Mouse (Mus musculus) stomach, embryonic 16.5 days (tissue): ENCODE results near the gene Pjvk. TPM values are rescaled to one million over a fixed set of nuclear protein-coding genes. Genes with fewer than 3 reads are reported as not detected.

ENCODE experiments used
- ATAC-seq: fragments of 200-750 bp; cut with Nextera tagmentation; 2 replicates; pipeline ENCODE4 v1.8.0; 2017; ENCODE audit warnings: moderate number of reproducible peaks, moderate TSS enrichment; ENCODE audit not compliant: insufficient read depth, low FRiP score
- H3K27ac ChIP-seq: fragments of 300-500 bp; sonication (generic); 2 replicates; pipeline ENCODE4 v1.5.1; 2014; ENCODE audit warnings: low read length
- H3K27me3 ChIP-seq: fragments of 300-500 bp; sonication (generic); 2 replicates; pipeline ENCODE4 v1.6.1; 2014; ENCODE audit warnings: low read length, control low read depth, mixed read lengths; ENCODE audit not compliant: control insufficient read depth, insufficient read depth
- H3K36me3 ChIP-seq: fragments of 300-500 bp; sonication (generic); 2 replicates; pipeline ENCODE4 v1.6.1; 2014; ENCODE audit warnings: low read length; ENCODE audit not compliant: control insufficient read depth, insufficient read depth
- H3K4me1 ChIP-seq: fragments of 300-500 bp; sonication (generic); 2 replicates; pipeline ENCODE4 v1.6.1; 2014; ENCODE audit warnings: low read length, control low read depth, mixed read lengths; ENCODE audit not compliant: control insufficient read depth, insufficient read depth
- H3K4me2 ChIP-seq: fragments of 300-500 bp; sonication (generic); 2 replicates; pipeline ENCODE4 v1.6.1; 2014; ENCODE audit warnings: low read depth, low read length, mixed read lengths
- H3K4me3 ChIP-seq: fragments of 300-500 bp; sonication (generic); replicated peaks from 2 replicates; pipeline ENCODE4 v1.5.1; 2014; ENCODE audit warnings: mild to moderate bottlenecking, low read length
- H3K9ac ChIP-seq: fragments of 300-500 bp; sonication (generic); 2 replicates; pipeline ENCODE4 v1.6.1; 2014; ENCODE audit warnings: low read length
- H3K9me3 ChIP-seq: fragments of 300-500 bp; sonication (generic); replicated peaks from 2 replicates; pipeline ENCODE4 v1.6.1; 2016; ENCODE audit warnings: low read length, control low read depth; ENCODE audit not compliant: control insufficient read depth
- WGBS: fragments of 180-500 bp; shearing (Covaris S2); extraction: QIAGEN DNeasy Blood & Tissue Kit; methylation state at CpG from one replicate; pipeline ENCODE4 v1.1.7; 2014; 5-methylcytosine and 5-hydroxymethylcytosine counted together
- polyA plus RNA-seq: library from polyadenylated mRNA; unstranded; fragments of >200 nt; fragmentation: Nextera tagmentation; extraction: Ambion mirVana; gene quantifications from 2 replicates; pipeline ENCODE4 v1.2.1, GENCODE M21; 2015

Pjvk gene
- polyA plus RNA-seq, 1 experiment from 2014 or later: 0.22 TPM

DNA sequence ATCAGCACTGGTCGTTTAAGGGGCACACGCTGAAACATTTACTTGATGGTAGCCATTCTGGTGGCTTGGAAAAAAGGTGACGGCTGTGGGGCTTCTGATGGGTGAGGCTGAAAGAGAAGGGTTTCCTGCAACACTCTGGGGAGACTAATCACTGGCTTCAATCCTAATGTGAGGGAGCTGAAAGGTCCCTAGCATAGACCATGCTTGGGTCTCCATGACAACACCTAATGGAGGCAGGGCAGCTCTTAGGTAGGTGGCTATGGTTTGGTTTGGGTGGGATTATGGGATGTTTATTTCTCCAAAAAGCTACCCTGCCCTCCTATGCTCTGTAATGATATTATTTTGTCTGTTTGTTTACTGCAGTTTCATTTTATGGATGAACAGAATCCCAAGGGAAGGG lies 7.2 kb downstream of the Pjvk start:
- H3K9ac ChIP-seq: no peak overlapping the region

GRCm38 (mm10) chr2:76655982-76656381 lies 7.7 kb downstream of the Pjvk start:
- H3K4me2 ChIP-seq: no peak overlapping the region
- H3K27ac ChIP-seq: no peak overlapping the region
- no peaks in the 10 kb centered on the region for H3K36me3 ChIP-seq
- no peak for ATAC-seq
- no peaks in the 10 kb centered on the region for H3K9me3 ChIP-seq
- no peaks in the 10 kb centered on the region for H3K4me1 ChIP-seq
- H3K9ac ChIP-seq: no peak overlapping the region
- H3K27me3 ChIP-seq: no peaks in the 10 kb centered on the region
- H3K4me3 ChIP-seq: no peak overlapping the region
- WGBS: 9% methylated on average over 1 of the region's 1 CpGs

More for the DNA sequence above, 7.2 kb downstream of the Pjvk start:
- no peaks in the 10 kb centered on the region for H3K9me3 ChIP-seq
- no peaks in the 10 kb centered on the region for H3K4me1 ChIP-seq
- no peak overlapping the region for H3K4me3 ChIP-seq
- 79% methylated on average over 3 of the region's 3 CpGs for WGBS
- no peaks in the 10 kb centered on the region for H3K36me3 ChIP-seq
- no peak overlapping the region for H3K4me2 ChIP-seq
- ATAC-seq: no peak
- H3K27ac ChIP-seq: no peak overlapping the region
- H3K27me3 ChIP-seq: no peaks in the 10 kb centered on the region

GRCm38 (mm10) chr2:76658551-76658950 lies 10.3 kb downstream of the Pjvk start:
- no peak overlapping the region for H3K27ac ChIP-seq
- H3K4me2 ChIP-seq: no peak overlapping the region
- no peak overlapping the region for H3K9ac ChIP-seq
- 75% methylated on average over 13 of the region's 13 CpGs for WGBS
- H3K36me3 ChIP-seq: no peaks in the 10 kb centered on the region
- no peaks in the 10 kb centered on the region for H3K9me3 ChIP-seq
- no peak overlapping the region for H3K4me3 ChIP-seq
- H3K4me1 ChIP-seq: no peaks in the 10 kb centered on the region
- ATAC-seq: no peak
- H3K27me3 ChIP-seq: no peaks in the 10 kb centered on the region

- H3K36me3 ChIP-seq: no peaks in the 10 kb centered on the region
- ATAC-seq: no peak
- WGBS: 52% methylated on average over 7 of the region's 8 CpGs
Measured at GRCm38 (mm10) chr2:76659419-76659818, 11.1 kb downstream of the Pjvk start.

GRCm38 (mm10) chr2:76665531-76665930 lies 17.3 kb downstream of the Pjvk start:
- no peaks in the 10 kb centered on the region for H3K4me1 ChIP-seq
- H3K27me3 ChIP-seq: no peaks in the 10 kb centered on the region
- no peak overlapping the region for H3K4me3 ChIP-seq
- H3K9ac ChIP-seq: no peak overlapping the region
- H3K36me3 ChIP-seq: no peaks in the 10 kb centered on the region
- 96% methylated on average over 7 of the region's 7 CpGs for WGBS
- H3K9me3 ChIP-seq: no peaks in the 10 kb centered on the region
- ATAC-seq: no peak
- no peak overlapping the region for H3K4me2 ChIP-seq
- H3K27ac ChIP-seq: no peak overlapping the region

More at GRCm38 (mm10) chr2:76659419-76659818, 11.1 kb downstream of the Pjvk start:
- Histone ChIP-seq H3K4me1 (no peaks in the 10 kb centered on the region), H3K4me3 (no peak overlapping the region), H3K9ac (no peak overlapping the region), H3K4me2 (no peak overlapping the region), H3K27me3 (no peaks in the 10 kb centered on the region), H3K9me3 (no peaks in the 10 kb centered on the region), H3K27ac (no peak overlapping the region)

DNA sequence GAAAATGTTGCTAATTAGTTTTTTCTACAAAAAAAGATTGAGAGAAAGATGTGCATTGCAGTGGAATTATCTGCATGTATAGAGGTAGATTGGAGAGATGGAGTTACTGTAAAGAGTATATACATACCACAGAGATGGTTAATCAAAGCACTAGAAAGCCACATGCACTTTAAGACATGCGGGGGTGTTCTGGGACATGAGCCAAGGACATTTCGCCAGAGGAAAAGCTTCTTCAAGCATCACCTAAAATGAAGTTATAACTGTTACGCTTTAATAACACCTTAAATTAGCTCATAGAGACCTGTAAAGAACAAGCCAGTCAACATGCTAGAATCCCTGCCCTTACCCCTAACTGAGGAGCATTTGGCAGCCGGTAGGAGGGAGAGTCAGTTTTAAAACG lies 18.9 kb downstream of the Pjvk start:
- 74% methylated on average over 5 of the region's 5 CpGs for WGBS
- H3K9me3 ChIP-seq: no peaks in the 10 kb centered on the region
- H3K27ac ChIP-seq: no peak overlapping the region
- no peak overlapping the region for H3K9ac ChIP-seq
- H3K27me3 ChIP-seq: no peaks in the 10 kb centered on the region
- no peaks in the 10 kb centered on the region for H3K36me3 ChIP-seq
- ATAC-seq: no peak
- no peak overlapping the region for H3K4me3 ChIP-seq
- H3K4me2 ChIP-seq: no peak overlapping the region
- H3K4me1 ChIP-seq: no peaks in the 10 kb centered on the region

DNA sequence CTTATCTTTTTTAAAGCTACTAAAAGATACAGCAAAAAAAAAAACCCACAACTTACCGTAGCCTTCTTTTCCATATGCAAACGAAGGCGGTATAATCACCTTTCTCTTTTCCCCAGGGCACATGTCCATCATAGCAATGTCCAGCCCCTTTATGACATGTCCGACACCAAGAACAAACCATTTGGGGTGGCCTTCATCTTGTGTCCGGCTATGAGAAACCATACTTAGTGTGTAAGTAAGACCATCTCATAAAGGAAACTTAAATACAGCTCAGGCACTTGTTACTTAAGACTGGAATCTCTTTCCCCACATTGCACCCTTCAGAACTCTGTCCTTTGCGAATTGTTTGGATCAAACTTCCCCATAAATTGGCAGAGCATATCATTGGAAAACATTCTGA lies 23.4 kb downstream of the Pjvk start:
- no peak for ATAC-seq
- Histone ChIP-seq H3K27ac (0 out of 2 replicates have a peak overlapping the region, but pooled peaks have one; percentile 92), H3K9me3 (no peaks in the 10 kb centered on the region)

DNA sequence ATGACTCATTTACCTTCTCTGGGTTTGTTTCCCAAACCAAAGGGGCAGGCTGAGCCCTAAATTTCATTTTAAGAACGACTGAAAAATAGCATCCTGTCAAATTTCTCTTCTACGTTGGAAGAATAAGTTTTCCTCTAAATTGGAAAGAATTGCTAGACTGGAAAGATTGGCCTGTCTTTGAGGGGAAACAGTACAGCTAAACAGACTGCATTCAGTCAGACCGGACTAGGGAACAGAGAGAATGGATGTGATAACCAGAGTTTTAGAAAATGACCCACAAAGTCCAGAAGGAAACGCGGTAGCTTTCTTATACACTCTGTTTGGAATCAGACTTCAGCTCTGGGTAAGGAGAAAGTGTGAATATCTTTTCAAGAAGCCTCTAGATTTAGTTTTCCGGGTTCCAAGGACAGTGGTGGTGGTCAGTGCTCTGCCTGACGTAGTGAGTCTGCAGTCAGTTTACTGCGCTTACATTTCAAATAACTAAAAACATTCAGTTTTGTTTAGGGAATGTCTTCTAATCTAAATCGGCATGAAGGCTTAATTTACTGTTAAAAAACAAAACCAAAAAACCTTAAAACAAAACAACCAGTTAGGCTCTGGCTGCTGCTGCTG lies 24.0 kb downstream of the Pjvk start:
- H3K27me3 ChIP-seq: no peaks in the 10 kb centered on the region
- H3K9ac ChIP-seq: peak overlapping the region; percentile 85
- H3K27ac ChIP-seq: peak overlapping the region; percentile 92
- H3K36me3 ChIP-seq: no peaks in the 10 kb centered on the region
- ATAC-seq: no peak
- H3K4me2 ChIP-seq: peak overlapping the region; percentile 79
- H3K9me3 ChIP-seq: no peaks in the 10 kb centered on the region
- 9% methylated on average over 9 of the region's 9 CpGs for WGBS
- H3K4me3 ChIP-seq: peak overlapping the region; percentile 63
- peaks cover 11% of the 10 kb centered on the region for H3K4me1 ChIP-seq

More for the DNA sequence above, 23.4 kb downstream of the Pjvk start:
- Histone ChIP-seq H3K4me2 (peak overlapping the region; percentile 79), H3K27me3 (no peaks in the 10 kb centered on the region), H3K36me3 (no peaks in the 10 kb centered on the region), H3K4me1 (peaks cover 8% of the 10 kb centered on the region), H3K4me3 (peak overlapping the region; percentile 63), H3K9ac (peak overlapping the region; percentile 85; the same call in 1 of the 2 replicates)
- 75% methylated on average over 6 of the region's 6 CpGs for WGBS

- WGBS: under 1% methylated on average over 17 of the region's 17 CpGs
Measured at GRCm38 (mm10) chr2:76672966-76673392, 24.7 kb downstream of the Pjvk start, which contains the start of gene Fkbp7. Fkbp7 (minus strand) TSS chr2:76673116.

More at GRCm38 (mm10) chr2:76672966-76673392, 24.7 kb downstream of the Pjvk start, which contains the start of gene Fkbp7:
- Histone ChIP-seq H3K27ac (peak within 1 kb of the TSS; percentile 92), H3K4me2 (peak within 1 kb of the TSS; percentile 79), H3K9ac (peak within 1 kb of the TSS; percentile 85), H3K27me3 (no peaks in the 10 kb centered on the region), H3K4me1 (peaks cover 11% of the 10 kb centered on the region), H3K9me3 (no peaks in the 10 kb centered on the region), H3K36me3 (no peaks in the 10 kb centered on the region), H3K4me3 (peak within 1 kb of the TSS; percentile 63)
- ATAC-seq: peak; percentile 92
